Mouse (Mus musculus): Measurements from ENCODE around the gene Olfr819.
"Not testable (repeated sequence)": the region's sequence is repeated elsewhere in the genome, so short reads cannot be mapped to it uniquely, and the experiment has no call there.

DNA sequence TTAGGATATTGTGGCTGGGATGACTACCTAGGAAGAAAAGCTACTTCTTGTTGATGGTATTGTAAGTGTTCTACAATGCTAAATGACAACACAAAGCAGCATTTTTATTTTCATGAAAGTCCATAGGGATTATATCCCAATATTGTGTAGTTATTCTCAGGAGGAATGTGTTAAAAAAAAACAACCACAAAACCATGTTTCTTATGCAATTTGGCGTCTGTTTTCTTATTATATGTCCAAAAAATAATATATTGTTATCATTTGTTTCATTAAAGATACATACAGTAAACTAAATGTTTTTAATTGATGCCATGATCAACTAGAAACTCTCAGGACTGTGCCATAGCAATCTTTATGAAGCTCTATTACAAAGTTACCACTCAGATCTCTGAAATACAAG, 17.9 kb upstream of the Olfr819 start, which contains the start of gene Gm10310:
- TF ChIP-seq CTCF (IDR thresholded peaks at IDR 0.05; ENCODE audit: low read depth, low read length); POLR2A (IDR thresholded peaks at IDR 0.05; ENCODE audit: extremely low read depth, insufficient read depth, low read length): not testable (repeated sequence)

All from liver, adult 2 months (tissue).